Mouse (Mus musculus): Measurements from ENCODE around the gene Psma7.

Gene Psma7

GRCm38 (mm10) chr2:180042858-180043515 is 754 bp upstream of the Psma7 start:
- DNase-seq (ENCODE audit: low spot score in 2 of 2), result peak; percentile 58 to 63

- peak in 1 of 2 experiments; percentile 25 for DNase-seq (ENCODE audit: low spot score in 2 of 2)
Observed at GRCm38 (mm10) chr2:180041577-180042255, 517 bp downstream of the Psma7 start.

- DNase-seq (ENCODE audit: low spot score in 2 of 2), result no peak
Observed at GRCm38 (mm10) chr2:180040406-180040805, 1.8 kb downstream of the Psma7 start.

GRCm38 (mm10) chr2:180034753-180035152 is 7.5 kb downstream of the Psma7 start:
- no peak for DNase-seq (ENCODE audit: low spot score in 2 of 2)

- DNase-seq (ENCODE audit: low spot score in 2 of 2), result no peak
Observed at GRCm38 (mm10) chr2:180033956-180034355, 8.3 kb downstream of the Psma7 start.

- no peak for DNase-seq (ENCODE audit: low spot score in 2 of 2)
Observed at GRCm38 (mm10) chr2:180032925-180033324, 9.3 kb downstream of the Psma7 start.

GRCm38 (mm10) chr2:180031270-180031669 is 11.0 kb downstream of the Psma7 start:
- no peak for DNase-seq (ENCODE audit: low spot score in 2 of 2)

GRCm38 (mm10) chr2:180027768-180028167 is 14.5 kb downstream of the Psma7 start:
- no peak for DNase-seq (ENCODE audit: low spot score in 2 of 2)

- no peak for DNase-seq (ENCODE audit: low spot score in 2 of 2)
Observed at GRCm38 (mm10) chr2:180025861-180026200, 16.4 kb downstream of the Psma7 start.

- peak; percentile 57 to 62 for DNase-seq (ENCODE audit: low spot score in 2 of 2)
Observed at GRCm38 (mm10) chr2:180025135-180025860, 16.9 kb downstream of the Psma7 start.

GRCm38 (mm10) chr2:180024401-180025098 is 17.7 kb downstream of the Psma7 start, which contains the start of gene Lsm14b:
Gene Lsm14b (plus strand): TSS chr2:180024987.
- peak; percentile 99 for DNase-seq (ENCODE audit: low spot score in 2 of 2)

GRCm38 (mm10) chr2:180022751-180023150 is 19.5 kb downstream of the Psma7 start:
- no peak for DNase-seq (ENCODE audit: low spot score in 2 of 2)

GRCm38 (mm10) chr2:180020919-180021318 is 21.3 kb downstream of the Psma7 start:
- DNase-seq (ENCODE audit: low spot score in 2 of 2), result no peak

- no peak for DNase-seq (ENCODE audit: low spot score in 2 of 2)
Observed at GRCm38 (mm10) chr2:180020091-180020661, 22.1 kb downstream of the Psma7 start.

GRCm38 (mm10) chr2:180018573-180018972 is 23.7 kb downstream of the Psma7 start:
- no peak for DNase-seq (ENCODE audit: low spot score in 2 of 2)

- DNase-seq (ENCODE audit: low spot score in 2 of 2), result no peak
Observed at GRCm38 (mm10) chr2:180017632-180018031, 24.6 kb downstream of the Psma7 start.

- no peak for DNase-seq (ENCODE audit: low spot score in 2 of 2)
Observed at GRCm38 (mm10) chr2:180013686-180014085, 28.5 kb downstream of the Psma7 start.

GRCm38 (mm10) chr2:180011370-180011769 is 30.9 kb downstream of the Psma7 start:
- no peak for DNase-seq (ENCODE audit: low spot score in 2 of 2)

GRCm38 (mm10) chr2:180010686-180011085 is 31.5 kb downstream of the Psma7 start:
- DNase-seq (ENCODE audit: low spot score in 2 of 2), result no peak

- no peak for DNase-seq (ENCODE audit: low spot score in 2 of 2)
Observed at GRCm38 (mm10) chr2:180006352-180007017, 35.7 kb downstream of the Psma7 start.

GRCm38 (mm10) chr2:180005656-180006351 is 36.4 kb downstream of the Psma7 start:
- no peak for DNase-seq (ENCODE audit: low spot score in 2 of 2)

All from thymus, postnatal 10 days (tissue).